Mouse (Mus musculus) kidney, embryonic 14.5 days (tissue): Measurements from ENCODE around the gene Dhodh. TPM values are rescaled to one million over a fixed set of nuclear protein-coding genes. Genes with fewer than 3 reads are reported as not detected.
A peak's percentile ranks its signal among the peaks of the same experiment; 100 is the strongest.

Experiments
- ATAC-seq: fragments of 200-750 bp; cut with Nextera tagmentation; 2 replicates; pipeline ENCODE4 v1.8.0; 2017; ENCODE audit warnings: moderate number of reproducible peaks, mild to moderate bottlenecking, moderate TSS enrichment, moderate library complexity; ENCODE audit not compliant: low FRiP score, low TSS enrichment
- H3K27ac ChIP-seq: fragments of 300-500 bp; sonication (generic); 2 replicates; pipeline ENCODE4 v1.5.1; 2014; ENCODE audit warnings: low read depth, mild to moderate bottlenecking, low read length, moderate library complexity, mixed read lengths
- H3K27me3 ChIP-seq: fragments of 300-500 bp; sonication (generic); 2 replicates; pipeline ENCODE4 v1.6.1; 2014; ENCODE audit warnings: mild to moderate bottlenecking, low read length; ENCODE audit not compliant: control insufficient read depth, insufficient read depth
- H3K36me3 ChIP-seq: fragments of 300-500 bp; sonication (generic); 2 replicates; pipeline ENCODE4 v1.6.1; 2014; ENCODE audit warnings: low read length, mixed read lengths; ENCODE audit not compliant: control insufficient read depth, insufficient read depth
- H3K4me1 ChIP-seq: fragments of 300-500 bp; sonication (generic); 2 replicates; pipeline ENCODE4 v1.6.1; 2014; ENCODE audit warnings: low read length, mixed read lengths; ENCODE audit not compliant: control insufficient read depth, insufficient read depth
- H3K4me2 ChIP-seq: fragments of 300-500 bp; sonication (generic); replicated peaks from 2 replicates; pipeline ENCODE4 v1.6.1; 2014; ENCODE audit warnings: low read depth, mild to moderate bottlenecking, low read length
- H3K4me3 ChIP-seq: fragments of 300-500 bp; sonication (generic); 2 replicates; pipeline ENCODE4 v1.5.1; 2014; ENCODE audit warnings: mild to moderate bottlenecking, low read length
- H3K9ac ChIP-seq: fragments of 300-500 bp; sonication (generic); 2 replicates; pipeline ENCODE4 v1.6.1; 2014; ENCODE audit warnings: low read depth, mild to moderate bottlenecking, low read length, moderate library complexity
- H3K9me3 ChIP-seq: fragments of 300-500 bp; sonication (generic); 2 replicates; pipeline ENCODE4 v1.6.1; 2016; ENCODE audit warnings: low read length; ENCODE audit not compliant: control insufficient read depth
- WGBS: fragments of 180-500 bp; shearing (Covaris S2); extraction: QIAGEN DNeasy Blood & Tissue Kit; methylation state at CpG from one replicate; pipeline ENCODE4 v1.1.7; 2014; 5-methylcytosine and 5-hydroxymethylcytosine counted together
- polyA plus RNA-seq: library from polyadenylated mRNA; unstranded; fragments of >200 nt; fragmentation: Nextera tagmentation; extraction: Ambion mirVana; gene quantifications from 2 replicates; pipeline ENCODE4 v1.2.1, GENCODE M21; 2014

Dhodh gene
- 45.6 and 48.3 TPM in 2 replicates for polyA plus RNA-seq

DNA sequence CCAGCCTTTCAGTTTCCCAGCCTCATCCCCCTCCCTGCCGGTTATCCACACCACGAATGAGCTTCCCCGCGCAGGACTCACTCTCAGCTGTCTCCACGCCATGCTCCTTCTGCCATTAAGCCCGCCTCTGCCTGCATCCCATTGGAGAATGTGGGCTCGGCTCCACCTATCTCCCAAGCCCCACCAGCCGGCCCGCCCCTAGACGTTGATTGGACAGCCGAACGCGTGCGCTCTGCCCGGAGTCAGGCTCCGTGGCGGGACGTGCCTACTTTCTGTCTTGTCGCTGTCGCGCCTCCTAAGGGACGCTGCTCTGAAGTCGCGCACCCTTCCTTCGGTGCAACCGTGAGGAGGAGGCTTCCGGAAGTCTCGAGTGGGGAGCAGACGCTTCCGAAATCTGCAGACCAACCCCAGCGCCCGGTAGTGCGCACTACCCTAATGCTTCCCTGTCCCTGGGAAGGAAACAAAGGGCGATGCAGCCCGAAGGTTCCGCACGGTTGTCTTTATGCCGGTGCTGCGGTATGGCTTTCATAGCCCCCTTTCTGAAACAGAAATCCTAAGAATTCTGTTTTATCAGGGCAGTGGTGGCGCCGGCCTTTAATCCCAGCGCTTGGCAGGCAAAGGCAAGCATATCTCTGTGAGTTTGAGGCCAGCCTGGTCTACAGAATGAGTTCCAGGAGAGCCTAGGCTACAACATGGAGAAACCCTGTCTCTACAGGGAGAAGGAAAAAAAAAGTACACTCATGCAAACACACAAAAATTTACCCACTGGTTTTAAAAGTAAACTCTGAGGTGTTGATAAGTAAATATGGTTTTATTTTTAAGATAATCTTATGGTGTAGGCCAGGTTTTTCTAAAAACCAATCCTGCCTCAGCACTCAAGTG, at the start of gene Dhodh:
Gene Dhodh, minus strand, starts transcription at position 403 of the 882 bp plus-strand sequence.
- peak within 1 kb of the TSS; percentile 57 for H3K4me3 ChIP-seq
- no peaks in the 10 kb centered on the region for H3K27me3 ChIP-seq
- H3K9me3 ChIP-seq, result no peaks in the 10 kb centered on the region
- peak; percentile 99 for ATAC-seq
- H3K4me1 ChIP-seq, result peaks cover 11% of the 10 kb centered on the region
- peak within 1 kb of the TSS; percentile 67 for H3K4me2 ChIP-seq
- WGBS, result under 1% methylated on average over 42 of the region's 42 CpGs
- peaks cover 21% of the 10 kb centered on the region for H3K36me3 ChIP-seq
- peak within 1 kb of the TSS; percentile 89 for H3K27ac ChIP-seq
- H3K9ac ChIP-seq, result peak within 1 kb of the TSS; percentile 48

DNA sequence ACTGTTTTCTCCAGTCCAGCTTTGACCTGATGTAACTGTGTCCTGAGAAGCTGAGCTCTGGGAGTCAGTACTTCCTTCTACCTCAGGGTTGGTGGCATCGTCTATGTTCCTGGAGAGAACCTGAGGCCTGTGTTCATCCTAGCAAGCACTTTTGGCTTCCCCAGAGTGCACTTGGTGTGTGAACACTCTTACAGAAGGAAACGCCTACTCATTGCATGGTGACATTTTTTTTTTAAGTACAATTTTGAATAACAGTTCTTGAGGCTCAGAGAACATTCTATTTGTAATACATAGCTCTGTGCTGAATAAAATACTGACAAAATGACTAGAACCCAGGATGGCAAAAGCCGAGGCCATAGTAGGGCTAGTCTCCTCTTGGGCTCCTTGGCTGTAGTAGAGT, 48.4 kb upstream of the Dhodh start:
- H3K4me2 ChIP-seq, result no peak overlapping the region
- H3K9ac ChIP-seq, result no peak overlapping the region
- no peak for ATAC-seq
- H3K27me3 ChIP-seq, result no peaks in the 10 kb centered on the region
- H3K36me3 ChIP-seq, result no peaks in the 10 kb centered on the region
- H3K9me3 ChIP-seq, result no peaks in the 10 kb centered on the region
- H3K4me1 ChIP-seq, result no peaks in the 10 kb centered on the region
- no peak overlapping the region for H3K4me3 ChIP-seq
- WGBS, result 87% methylated on average over 3 of the region's 3 CpGs
- no peak overlapping the region for H3K27ac ChIP-seq

DNA sequence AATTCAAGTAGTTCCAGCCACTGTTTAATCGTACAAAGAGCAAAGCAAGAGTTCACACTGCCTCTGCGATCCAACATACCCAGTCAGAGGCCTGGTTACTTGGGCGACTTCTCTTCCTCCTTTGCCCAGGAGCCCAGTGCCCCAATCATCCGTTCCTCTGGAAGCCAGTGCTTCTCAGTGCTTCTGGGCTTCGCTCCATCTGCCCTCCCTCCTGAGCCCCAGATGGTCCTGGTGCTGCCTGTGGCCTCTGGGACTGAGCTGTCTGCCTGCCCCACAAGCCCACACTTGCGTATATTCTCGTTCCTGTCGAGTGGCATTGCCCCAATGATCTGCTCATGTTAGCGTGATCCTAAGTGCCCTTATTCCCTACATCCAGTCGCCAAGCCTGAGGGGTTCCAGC, 42.3 kb upstream of the Dhodh start:
- 78% methylated on average over 10 of the region's 10 CpGs for WGBS
- ATAC-seq, result no peak
- Histone ChIP-seq H3K27ac (no peak overlapping the region), H3K9ac (no peak overlapping the region), H3K4me1 (no peaks in the 10 kb centered on the region), H3K9me3 (no peaks in the 10 kb centered on the region), H3K4me3 (no peak overlapping the region), H3K36me3 (no peaks in the 10 kb centered on the region), H3K27me3 (no peaks in the 10 kb centered on the region), H3K4me2 (no peak overlapping the region)

DNA sequence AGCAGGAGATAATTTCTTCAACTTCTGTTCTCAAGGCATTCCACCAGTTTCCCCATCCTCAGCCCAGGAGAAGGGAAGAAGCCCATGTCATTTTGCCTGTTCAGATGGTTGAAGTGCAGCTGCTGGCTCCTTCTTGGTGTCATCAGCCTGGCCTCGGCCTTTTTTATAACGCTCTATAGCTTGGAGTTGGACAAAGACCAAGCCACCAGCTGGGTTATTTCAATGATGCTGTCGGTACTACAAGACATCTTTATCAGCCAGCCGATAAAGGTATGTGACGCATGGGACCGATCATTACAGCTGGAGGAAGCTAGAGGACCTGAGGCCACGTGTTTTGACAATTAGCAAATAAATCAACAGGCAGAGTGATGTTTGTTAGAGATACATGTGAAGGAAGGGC, 40.0 kb upstream of the Dhodh start:
- no peak overlapping the region for H3K27ac ChIP-seq
- ATAC-seq, result no peak
- no peaks in the 10 kb centered on the region for H3K9me3 ChIP-seq
- H3K9ac ChIP-seq, result no peak overlapping the region
- WGBS, result 43% methylated on average over 7 of the region's 7 CpGs
- H3K4me1 ChIP-seq, result no peaks in the 10 kb centered on the region
- no peaks in the 10 kb centered on the region for H3K27me3 ChIP-seq
- no peak overlapping the region for H3K4me2 ChIP-seq
- no peak overlapping the region for H3K4me3 ChIP-seq
- H3K36me3 ChIP-seq, result no peaks in the 10 kb centered on the region

DNA sequence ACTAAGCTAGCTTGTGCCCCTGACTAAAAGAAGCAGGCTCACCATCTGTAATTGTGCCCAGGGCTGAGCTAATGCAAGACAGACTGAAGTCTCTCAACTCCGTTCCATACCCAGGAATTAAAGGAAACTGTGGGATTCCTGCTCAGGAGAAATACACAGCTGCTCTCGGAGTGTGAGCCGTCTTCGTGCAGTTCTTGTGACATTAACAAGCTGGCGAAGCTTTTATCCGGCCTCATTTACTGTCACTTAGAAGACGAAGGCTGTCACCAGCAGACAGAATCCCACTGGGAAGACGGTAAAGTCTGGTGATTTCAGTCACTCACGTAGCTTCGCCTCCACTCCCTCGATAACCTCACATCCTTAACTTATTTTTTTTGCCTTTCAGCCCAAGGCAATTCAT, 38.9 kb upstream of the Dhodh start:
- no peak overlapping the region for H3K4me3 ChIP-seq
- no peaks in the 10 kb centered on the region for H3K4me1 ChIP-seq
- H3K27me3 ChIP-seq, result no peaks in the 10 kb centered on the region
- H3K27ac ChIP-seq, result no peak overlapping the region
- no peak overlapping the region for H3K4me2 ChIP-seq
- no peak for ATAC-seq
- no peaks in the 10 kb centered on the region for H3K36me3 ChIP-seq
- 59% methylated on average over 11 of the region's 11 CpGs for WGBS
- no peaks in the 10 kb centered on the region for H3K9me3 ChIP-seq
- H3K9ac ChIP-seq, result no peak overlapping the region

DNA sequence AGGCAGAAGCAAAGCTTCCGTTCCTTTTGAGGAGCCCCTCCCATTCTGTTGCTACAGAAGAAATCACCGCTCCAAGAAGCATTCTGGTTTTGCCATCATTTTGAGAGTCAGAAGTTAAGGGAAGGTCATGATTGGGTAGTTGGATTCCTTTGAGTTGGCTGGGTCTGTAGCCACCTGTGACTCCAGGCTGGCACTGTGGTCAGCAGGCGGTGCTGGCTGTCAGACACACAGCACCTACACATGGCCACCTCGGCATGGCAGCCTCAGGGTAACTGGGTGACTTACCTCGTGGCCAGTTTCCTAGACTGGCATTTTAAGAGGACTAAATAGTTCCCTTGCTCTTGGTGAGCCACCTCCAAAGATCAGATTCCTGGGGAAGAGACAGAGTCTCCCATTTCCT, 32.8 kb upstream of the Dhodh start:
- Histone ChIP-seq H3K9ac (no peak overlapping the region), H3K36me3 (no peaks in the 10 kb centered on the region), H3K4me2 (no peak overlapping the region), H3K27me3 (no peaks in the 10 kb centered on the region), H3K4me3 (no peak overlapping the region), H3K27ac (no peak overlapping the region), H3K4me1 (no peaks in the 10 kb centered on the region), H3K9me3 (no peaks in the 10 kb centered on the region)
- no peak for ATAC-seq
- 75% methylated on average over 5 of the region's 5 CpGs for WGBS

DNA sequence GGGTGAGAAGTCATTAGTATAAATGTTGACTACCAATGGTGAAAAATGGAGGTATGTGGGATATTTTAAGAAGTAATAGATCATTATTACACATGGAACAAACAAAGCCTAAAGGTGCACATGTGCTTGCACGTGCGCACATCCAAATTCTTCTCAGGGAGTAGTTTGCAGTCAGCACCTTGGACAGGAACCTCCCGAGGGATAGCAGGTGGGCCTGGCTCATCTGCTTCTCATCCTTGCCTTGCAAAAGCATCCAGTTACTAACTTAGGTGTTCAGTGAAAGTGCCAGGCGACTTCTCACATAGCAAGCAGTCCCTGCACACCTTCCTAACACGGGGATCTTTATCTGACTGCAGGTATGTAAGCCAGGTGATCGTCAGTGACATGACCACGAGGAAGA, 31.9 kb upstream of the Dhodh start:
- Histone ChIP-seq H3K9ac (no peak overlapping the region), H3K27me3 (no peaks in the 10 kb centered on the region), H3K27ac (no peak overlapping the region), H3K4me1 (no peaks in the 10 kb centered on the region), H3K4me2 (no peak overlapping the region), H3K4me3 (no peak overlapping the region), H3K9me3 (no peaks in the 10 kb centered on the region), H3K36me3 (no peaks in the 10 kb centered on the region)
- 64% methylated on average over 7 of the region's 7 CpGs for WGBS
- no peak for ATAC-seq

DNA sequence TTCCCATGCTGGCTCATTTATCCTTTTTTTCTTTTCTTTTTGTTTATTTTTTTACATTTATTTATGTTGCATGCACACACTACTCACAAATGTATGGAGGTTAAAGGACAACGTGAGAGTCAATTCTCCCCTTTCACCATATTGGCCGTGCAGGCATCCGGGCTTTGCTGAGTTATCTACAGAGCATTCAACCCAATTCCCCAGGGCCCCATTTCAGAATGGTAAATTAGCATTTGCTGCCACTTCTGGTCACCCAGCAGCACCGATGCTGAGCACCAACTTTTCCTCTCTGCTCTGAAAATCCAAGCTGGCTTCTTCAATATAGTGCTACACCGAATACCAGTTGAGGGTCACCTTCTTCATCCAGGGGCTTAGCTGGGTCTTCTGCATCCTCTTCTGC, 30.4 kb upstream of the Dhodh start:
- Histone ChIP-seq H3K27ac (no peak overlapping the region), H3K4me2 (no peak overlapping the region), H3K4me3 (no peak overlapping the region), H3K27me3 (no peaks in the 10 kb centered on the region), H3K36me3 (no peaks in the 10 kb centered on the region), H3K9me3 (no peaks in the 10 kb centered on the region), H3K9ac (no peak overlapping the region), H3K4me1 (no peaks in the 10 kb centered on the region)
- no peak for ATAC-seq
- 72% methylated on average over 5 of the region's 5 CpGs for WGBS

DNA sequence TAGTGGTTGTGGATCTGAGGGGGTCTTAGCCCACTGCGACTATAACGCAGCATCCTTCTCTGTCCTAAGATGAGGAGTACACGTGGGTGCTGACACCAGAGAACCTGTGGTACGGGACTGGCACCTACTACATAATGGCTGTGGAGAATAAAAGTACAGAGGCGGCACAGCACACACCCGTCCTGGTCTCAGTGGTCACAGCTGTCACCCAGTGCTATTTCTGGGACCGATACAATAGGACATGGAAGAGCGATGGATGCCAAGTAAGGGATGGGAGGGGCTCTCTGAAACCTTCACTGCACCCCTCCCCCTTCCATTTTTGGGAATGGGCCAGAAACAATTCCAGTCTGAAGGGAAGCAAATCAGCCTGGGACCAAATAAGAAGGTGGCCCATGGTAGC, 26.7 kb upstream of the Dhodh start:
- 91% methylated on average over 8 of the region's 8 CpGs for WGBS
- Histone ChIP-seq H3K27me3 (no peaks in the 10 kb centered on the region), H3K4me3 (no peak overlapping the region), H3K27ac (no peak overlapping the region), H3K9ac (no peak overlapping the region), H3K4me1 (no peaks in the 10 kb centered on the region), H3K9me3 (no peaks in the 10 kb centered on the region), H3K4me2 (no peak overlapping the region), H3K36me3 (no peaks in the 10 kb centered on the region)
- no peak for ATAC-seq
